Mouse (Mus musculus) left cerebral cortex, adult 18-20 months (tissue): ENCODE data around the gene Tmpo. TPM values are rescaled to one million over a fixed set of nuclear protein-coding genes. Genes with fewer than 3 reads are reported as not detected.
A peak's percentile ranks its signal among the peaks of the same experiment; 100 is the strongest.
"Not testable (repeated sequence)": the region's sequence is repeated elsewhere in the genome, so short reads cannot be mapped to it uniquely, and the experiment has no call there.

ENCODE experiments used
- DNase-seq, 2 experiments: peaks; one replicate each; pipeline ENCODE4 v3.0.0; 2021 to 2022; ENCODE audit warnings: low spot score in 2 of 2, mixed read lengths in 1 of 2
- total RNA-seq, 2 experiments: library from RNA; stranded (reverse); gene quantifications; 2 replicates each; pipeline ENCODE4 v1.2.3; 2021

The Tmpo gene
- total RNA-seq, 2 experiments from 2014 or later: 44.1 to 49.8 TPM

GRCm38 (mm10) chr10:91187349-91187748 lies 6.2 kb upstream of the Tmpo start:
- DNase-seq: no peak

GRCm38 (mm10) chr10:91185721-91186120 lies 4.6 kb upstream of the Tmpo start:
- DNase-seq: no peak

GRCm38 (mm10) chr10:91184893-91185292 lies 3.8 kb upstream of the Tmpo start:
- DNase-seq: not testable (repeated sequence)

DNA sequence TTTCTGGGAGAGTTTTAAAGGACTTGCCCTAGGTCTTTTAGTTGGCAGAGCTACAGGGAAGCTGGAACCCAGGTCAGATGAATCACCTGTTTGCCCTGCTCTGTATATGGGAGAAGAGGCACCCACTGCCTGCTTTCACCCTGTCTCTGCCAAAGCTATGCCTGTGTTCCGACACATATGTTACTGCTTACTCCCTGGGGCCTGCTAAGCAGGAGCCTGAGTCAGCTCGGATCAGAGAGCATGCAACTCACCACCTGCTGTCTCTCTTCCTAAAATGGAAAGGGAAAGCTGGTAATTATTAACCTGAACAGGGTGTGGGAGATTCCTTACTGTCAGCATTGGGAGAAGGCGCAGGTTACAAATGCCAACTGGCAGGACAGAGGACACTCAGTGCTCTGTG lies 2.2 kb upstream of the Tmpo start:
- no peak for DNase-seq

- no peak for DNase-seq
These were observed 1.3 kb upstream of the Tmpo start for GRCm38 (mm10) chr10:91182291-91182990.

GRCm38 (mm10) chr10:91181461-91182288 lies 560 bp upstream of the Tmpo start:
- peak; percentile 99 for DNase-seq

DNA sequence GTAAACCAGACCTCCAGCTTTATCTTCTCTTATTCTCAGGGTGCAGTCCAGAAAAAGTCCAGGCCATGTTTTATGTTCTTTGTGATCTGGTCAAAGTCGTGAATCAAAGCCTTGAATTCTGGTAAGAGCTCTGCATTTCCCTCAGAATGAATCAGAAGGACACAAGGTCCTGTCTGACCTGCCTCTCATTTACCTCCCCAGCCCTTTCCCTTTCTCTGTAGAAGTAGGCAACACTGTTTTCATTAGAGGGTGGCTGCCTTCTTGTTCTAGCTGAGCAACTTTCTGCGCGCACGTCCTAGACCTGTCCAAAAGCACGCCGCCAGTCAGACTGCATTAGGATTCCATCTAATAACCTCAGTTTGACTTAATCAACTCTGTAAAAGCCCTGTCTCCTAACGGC lies 814 bp downstream of the Tmpo start:
- no peak for DNase-seq

- no peak for DNase-seq
These were observed 1.3 kb downstream of the Tmpo start for GRCm38 (mm10) chr10:91179834-91180233.

- DNase-seq: no peak
These were observed 3.9 kb downstream of the Tmpo start for GRCm38 (mm10) chr10:91177201-91177600.

GRCm38 (mm10) chr10:91172329-91173100 lies 8.6 kb downstream of the Tmpo start:
- DNase-seq: no peak

- peak; percentile 88 to 94 for DNase-seq
These were observed 9.4 kb downstream of the Tmpo start for GRCm38 (mm10) chr10:91171455-91172328.

DNA sequence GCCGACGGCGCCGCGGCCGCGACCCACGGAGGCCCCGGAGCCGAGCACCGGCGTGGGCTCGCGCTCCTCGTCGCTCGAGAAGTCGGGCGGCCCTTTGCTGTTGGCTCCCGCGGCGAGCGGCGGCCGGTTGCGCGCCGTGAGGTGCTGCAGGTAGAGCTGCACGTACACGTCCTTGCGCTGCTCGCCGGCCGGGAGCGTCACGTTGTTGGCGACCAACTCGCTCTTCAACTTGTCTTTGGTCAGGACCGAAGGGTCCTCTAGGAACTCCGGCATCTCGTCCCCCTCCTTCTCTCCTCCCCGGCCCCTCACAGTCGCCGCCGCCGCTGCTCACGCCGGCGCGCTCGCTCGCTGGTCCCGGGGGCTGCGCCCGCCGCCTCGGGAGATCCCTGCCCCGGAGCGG lies 10.1 kb downstream of the Tmpo start:
- peak in 1 of 2 experiments; percentile 39 for DNase-seq

DNA sequence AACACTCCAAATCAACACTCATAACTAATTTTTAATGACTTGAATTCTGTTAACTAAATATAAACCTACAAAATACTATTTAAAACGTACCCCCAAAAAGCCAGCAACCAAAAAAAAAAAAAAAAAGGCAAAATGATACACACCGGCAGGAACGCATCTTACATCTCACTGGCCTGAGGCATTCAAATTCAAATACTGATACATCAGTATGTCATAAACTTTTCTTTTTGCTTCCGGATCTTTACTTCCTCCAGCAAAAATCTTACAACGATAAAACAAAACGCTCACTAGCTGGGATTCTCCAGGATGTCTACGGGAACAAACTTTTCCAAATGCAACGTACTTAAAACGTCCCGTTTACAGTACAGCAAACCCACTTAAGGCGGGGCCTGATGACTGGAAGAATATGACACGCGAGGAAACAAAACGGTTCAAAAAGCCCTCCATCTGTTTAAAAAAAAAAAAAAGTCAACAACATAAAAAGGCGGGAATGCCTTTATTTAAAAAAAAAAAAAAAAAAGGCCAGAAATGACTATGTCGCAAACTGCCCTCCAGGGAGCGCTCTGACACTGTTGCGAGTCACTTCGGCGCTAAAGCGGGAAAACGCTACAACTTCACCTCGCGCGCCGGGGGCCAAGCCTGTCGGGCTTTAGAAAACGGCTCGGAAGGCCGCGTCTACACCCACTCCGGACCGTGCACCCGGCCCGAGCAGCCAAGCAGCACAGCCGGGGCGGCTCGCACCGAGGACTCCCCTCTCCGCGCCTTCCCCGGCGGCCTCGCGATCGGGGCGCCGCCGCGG lies 10.8 kb downstream of the Tmpo start:
- DNase-seq: peak; percentile 85 to 86

GRCm38 (mm10) chr10:91169414-91170065 lies 11.6 kb downstream of the Tmpo start:
- DNase-seq: no peak

- no peak for DNase-seq
These were observed 13.8 kb downstream of the Tmpo start for GRCm38 (mm10) chr10:91167352-91167751.

DNA sequence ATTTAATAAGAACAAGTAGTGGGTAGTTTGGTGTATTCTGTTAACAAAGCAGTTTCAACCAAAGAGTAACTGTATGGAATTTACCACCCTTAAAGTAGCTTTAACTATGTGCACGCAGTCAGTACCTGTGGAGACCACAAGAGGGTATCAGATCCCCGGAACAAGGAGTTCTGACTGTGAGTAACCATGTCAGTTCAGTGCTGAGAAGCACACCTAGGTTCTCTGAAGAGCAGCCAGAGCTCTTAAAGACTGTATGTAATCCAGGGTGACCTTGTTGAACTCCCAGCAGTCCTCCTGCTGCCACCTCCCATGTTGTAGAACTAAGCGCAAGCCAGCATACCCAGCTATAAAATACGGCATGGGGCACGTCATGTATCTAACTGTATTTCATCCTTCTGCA lies 14.2 kb downstream of the Tmpo start:
- DNase-seq: peak; percentile 49 to 59

GRCm38 (mm10) chr10:91165850-91166249 lies 15.3 kb downstream of the Tmpo start:
- no peak for DNase-seq

- no peak for DNase-seq
These were observed 16.6 kb downstream of the Tmpo start for GRCm38 (mm10) chr10:91164491-91164890.

DNA sequence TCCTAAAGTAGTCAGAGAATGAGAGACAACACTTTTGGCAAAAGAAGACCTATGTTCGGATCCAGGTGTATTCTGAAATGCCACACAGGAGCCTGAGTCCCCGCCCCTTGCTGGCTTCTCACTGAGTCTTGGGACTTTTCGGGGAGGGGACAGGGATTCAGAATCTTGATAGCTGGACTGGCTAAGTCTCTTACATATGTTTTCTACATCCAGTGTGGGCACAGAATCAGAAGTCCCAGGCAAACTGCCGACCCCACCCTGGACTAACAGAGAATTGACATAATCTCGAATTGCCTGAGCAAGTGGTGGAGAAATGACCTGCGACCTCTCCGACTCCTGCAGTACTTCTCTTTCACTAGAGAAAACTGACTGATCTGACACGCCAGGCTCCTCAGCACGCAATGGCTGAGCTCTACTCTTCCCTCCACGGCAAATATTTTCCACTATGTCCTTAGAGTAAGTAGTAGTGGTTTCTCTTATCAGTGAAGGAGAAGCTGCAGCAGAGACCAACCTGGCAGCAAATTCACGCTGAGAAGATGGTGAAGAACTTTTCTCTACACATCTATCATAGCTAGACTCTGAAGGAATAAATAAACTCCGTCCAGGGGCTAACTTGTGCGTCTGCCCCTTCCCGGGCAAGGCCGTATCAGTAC lies 18.5 kb downstream of the Tmpo start:
- DNase-seq: no peak
